Mouse (Mus musculus) adrenal gland (tissue): ENCODE data around the gene Pla1a.

Experiments
- intact Hi-C: fragments of 180-260 bp; cut with DNase I; formaldehyde crosslinking; loops from one replicate; pipeline ENCODE4 v1.15.1; 2025

The Pla1a gene

DNA sequence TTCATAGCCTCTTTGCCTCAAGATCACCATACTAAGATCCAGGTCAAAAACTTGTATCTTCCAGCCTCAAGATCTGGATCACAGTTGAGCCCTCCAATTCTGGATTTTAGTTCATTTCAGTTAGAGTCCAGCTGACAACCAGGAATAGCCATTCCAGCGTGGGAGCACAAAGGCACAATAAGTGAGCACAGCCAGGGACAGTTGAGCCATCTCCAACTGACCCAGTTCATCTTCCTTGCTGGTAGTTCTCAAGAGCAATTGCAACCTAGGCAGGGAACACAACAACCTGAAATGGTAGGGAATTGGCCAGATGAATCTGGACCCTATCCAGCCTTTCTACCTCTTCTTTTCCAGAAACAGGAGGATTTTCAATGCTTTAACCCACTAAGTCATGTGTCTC is 6.2 kb upstream of the Pla1a start:
- intact Hi-C loops: no loop called here

DNA sequence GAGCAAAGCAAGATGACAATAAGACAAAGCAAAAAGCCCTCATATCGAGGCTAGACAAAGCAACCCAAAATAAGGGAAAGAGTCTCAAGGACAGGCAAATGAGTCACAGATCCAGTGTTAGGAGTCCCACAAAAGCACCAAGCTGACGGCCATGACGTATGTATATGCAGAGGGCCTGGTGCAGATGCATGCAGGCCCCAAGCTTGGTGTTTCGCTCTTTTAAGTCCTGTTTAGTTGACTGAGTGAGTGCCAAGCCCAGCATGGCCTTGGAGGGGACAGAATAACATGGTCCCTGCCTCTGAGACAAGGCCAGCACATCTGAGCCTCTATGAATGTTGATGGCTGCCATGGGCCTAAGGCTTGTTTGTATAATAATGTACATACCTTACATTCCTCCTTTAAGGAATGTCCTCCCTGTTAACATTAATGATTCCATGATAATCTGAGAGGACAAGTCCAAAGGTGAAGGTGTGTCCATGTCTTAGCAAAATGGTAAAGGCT is 1.4 kb upstream of the Pla1a start:
- intact Hi-C loops: loop anchor here (5.0 kb wide), 1 partner anchor 37 kb away; no protein-coding TSS in a partner anchor

DNA sequence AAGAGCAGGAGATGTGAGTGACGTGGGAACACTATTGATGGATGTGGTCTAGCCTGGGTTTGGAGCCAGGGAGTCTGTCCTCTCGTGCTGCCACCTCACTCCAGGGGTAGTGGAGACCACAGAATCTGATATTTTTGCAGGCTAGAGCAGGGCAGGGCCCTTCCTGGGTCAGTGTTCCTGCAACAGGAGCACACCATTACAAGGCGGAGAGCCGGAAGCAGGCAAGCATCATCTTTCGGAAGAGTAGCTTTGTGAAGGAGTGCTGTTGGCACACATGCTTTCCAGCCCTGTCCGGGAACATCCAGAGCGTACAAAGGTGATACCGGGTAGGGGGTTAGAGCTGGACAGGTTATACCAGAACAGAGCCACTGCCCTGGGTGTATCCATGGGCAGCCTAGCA is 569 bp upstream of the Pla1a start:
- intact Hi-C loops: loop anchor here (5.0 kb wide), 1 partner anchor 36 kb away; no protein-coding TSS in a partner anchor

DNA sequence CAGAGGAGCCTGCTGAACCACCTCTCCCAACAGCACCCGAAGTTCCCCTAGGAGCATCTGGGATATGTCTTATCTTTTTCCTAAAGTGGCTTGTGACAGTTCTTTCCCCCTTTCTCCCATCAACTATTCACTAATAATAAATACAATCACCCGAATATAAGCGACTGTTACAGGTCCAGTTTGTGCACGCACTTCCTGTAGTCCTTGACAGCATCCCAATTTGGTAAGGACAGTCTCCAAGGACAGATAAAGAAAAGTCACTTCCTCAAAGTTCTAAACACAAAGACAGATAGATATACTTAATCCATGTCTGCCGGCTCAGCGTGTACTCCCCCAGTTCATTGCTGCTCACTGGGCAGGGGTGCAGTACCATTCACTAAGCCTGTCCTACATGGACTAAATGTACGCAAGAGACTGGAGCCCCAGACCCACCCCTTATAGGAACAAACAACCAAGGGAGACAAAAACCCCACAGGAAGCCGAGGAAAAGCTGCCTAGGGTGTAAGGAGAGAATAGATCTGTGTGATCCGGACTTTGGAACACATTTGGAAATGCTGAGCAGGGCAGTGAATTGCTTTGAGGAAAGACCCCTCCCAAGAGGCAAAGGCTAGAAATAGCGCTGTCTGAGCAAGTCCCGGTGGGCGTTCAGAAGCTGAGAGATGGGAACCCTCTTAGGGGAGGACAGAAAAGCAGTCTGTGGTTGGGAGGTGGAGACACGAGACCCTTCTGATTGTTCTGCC is 1.3 kb downstream of the Pla1a start:
- intact Hi-C loops: loop anchor here (5.0 kb wide), 1 partner anchor 34 kb away; no protein-coding TSS in a partner anchor

DNA sequence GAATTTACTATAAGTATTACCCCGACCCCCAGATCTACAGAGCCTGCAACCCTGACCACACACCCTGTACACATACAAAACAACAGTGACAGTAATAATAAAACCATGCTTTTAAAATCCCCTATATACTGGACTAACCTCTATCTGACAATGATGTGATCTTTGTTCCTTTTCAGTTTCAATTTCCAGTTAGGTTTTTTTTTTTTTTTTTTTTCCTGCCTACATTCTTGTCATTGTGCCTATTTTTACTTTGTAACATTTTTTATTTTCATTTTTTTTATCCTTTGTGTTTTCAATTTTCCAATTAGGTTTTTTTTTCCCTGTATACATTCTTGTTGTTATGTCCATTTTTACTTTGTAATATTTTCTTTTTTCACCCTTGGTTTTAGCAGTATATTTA is 7.1 kb downstream of the Pla1a start:
- intact Hi-C loops: no loop called here

DNA sequence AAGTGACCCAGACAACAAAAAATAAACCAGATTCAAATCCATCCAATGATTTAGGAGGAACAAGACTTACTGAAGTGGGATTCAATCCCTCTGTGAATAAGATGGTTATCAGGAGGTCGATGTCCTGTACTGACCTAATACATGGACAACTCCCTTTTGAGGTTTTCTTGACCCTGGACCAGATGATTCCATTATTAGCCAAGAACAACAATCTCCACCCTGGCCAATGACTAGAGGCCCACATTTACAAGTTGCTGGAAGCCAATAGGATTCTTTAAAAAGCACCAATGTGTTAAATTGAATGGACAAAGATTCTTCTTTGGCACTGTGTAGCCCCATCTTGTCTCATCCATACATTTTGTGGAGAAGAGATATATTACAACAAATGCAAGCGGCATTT is 7.6 kb downstream of the Pla1a start:
- intact Hi-C loops: no loop called here

DNA sequence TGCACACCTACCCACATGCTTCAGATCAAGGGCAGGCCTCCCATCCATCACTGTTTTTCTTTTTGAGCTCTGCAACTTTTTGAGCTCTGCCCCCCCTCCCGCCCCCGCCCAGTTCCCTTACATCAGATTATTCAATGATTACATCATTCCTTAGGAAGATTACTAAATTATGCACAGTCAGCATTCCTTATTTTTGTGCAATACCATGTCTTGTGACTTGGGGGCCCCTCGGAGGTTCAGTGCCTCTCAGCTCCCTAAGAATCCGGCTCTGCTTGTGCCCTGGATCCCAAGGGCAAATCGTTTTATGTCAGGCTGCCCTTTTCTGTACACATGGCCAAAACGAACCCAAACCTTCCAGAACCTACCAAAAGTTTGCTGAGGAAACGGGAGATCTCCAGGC is 18.0 kb downstream of the Pla1a start:
- intact Hi-C loops: no loop called here

DNA sequence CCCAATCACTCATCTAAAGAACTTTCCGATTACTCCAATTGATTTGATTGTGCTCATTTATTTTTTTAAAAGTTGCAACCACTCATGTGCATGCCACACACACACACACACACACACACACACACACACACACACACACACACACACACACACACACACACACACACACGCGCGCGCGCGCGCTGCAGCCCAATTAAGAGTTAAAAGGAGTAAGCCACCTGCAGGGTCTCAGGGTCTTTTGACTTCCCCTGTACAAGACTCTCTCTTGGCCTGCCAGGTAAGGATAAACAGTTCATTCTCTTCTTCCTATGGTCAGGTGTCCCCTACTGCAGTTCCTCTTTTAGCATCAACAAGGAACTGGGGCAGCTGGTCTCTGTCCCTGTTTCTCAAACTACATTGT is 24.5 kb downstream of the Pla1a start:
- intact Hi-C loops: no loop called here

DNA sequence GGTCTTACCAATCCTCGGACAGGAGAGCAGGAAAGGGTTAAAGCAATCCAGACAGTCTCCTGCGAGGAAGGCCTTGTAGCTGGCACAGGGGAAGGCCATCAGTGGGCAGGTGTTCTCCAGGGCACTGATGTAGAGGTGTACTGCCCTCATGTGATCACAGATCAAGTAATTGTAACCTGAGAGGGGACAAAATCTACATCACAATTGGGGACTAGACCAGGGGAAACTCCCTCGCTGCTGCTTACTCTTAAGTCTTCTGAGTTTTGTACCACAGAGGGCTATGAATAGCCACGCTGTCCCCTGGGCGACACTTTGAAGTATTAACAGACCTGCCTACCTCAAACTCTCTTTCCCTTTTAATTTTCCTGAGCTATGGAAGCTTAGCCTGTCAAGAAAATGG is 25.4 kb downstream of the Pla1a start:
- intact Hi-C loops: no loop called here

DNA sequence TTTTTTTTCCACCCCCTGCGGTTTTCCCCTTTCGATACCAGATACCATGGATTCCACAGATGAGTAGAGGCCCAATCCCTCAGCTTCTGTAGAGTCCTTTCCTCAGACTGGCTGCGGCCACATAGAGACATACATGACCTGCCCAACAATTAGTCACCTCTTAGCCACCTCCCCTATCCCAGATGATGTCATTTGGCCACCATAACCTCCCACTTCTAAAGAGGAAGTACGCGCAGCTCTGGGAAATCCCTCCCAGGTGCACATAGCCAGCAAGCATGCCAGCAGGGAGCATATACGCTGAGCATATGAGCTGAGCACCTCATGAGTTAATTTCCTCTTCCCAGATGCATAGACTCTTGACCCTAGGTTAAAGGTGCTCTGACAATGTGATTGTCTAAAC is 26.2 kb downstream of the Pla1a start:
- intact Hi-C loops: no loop called here

DNA sequence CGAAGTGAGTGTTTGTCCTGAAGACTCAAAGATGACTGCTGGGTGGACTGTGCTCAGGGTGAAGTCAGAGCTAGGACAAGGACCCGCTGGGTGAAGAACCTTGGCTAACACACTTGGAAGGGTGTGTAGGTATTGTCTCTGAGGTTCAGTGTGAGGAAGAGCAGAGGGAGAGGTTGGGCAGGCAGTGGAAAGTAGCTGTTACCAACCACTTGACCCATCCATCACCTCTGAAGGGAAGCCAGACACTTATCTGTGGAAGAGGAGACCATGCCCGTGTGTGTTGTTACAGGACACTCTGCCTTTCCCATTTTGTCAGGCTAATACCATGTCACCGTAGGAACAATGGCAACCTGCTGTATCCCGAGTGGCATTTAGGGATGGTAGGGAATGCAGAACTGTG is 26.7 kb downstream of the Pla1a start:
- intact Hi-C loops: no loop called here

DNA sequence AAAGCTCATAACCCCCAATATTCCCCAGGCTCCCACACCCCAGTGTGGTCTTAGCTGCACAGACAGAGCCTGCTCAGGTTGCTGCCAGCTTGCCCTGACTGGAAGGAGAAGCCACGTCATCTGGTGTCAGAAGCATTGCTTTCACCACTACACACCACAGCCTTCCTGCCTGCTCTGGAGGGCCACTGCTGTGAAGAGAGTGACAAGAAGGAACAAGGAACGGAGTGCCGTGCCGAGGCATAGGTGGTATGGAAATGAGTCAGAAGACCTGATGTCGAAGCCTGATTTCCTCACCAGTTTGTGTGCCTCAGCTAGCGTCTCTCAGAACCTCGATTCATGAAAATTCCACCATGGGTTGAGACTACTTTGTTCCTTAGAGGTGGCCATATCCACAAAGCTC is 29.3 kb downstream of the Pla1a start:
- intact Hi-C loops: no loop called here

DNA sequence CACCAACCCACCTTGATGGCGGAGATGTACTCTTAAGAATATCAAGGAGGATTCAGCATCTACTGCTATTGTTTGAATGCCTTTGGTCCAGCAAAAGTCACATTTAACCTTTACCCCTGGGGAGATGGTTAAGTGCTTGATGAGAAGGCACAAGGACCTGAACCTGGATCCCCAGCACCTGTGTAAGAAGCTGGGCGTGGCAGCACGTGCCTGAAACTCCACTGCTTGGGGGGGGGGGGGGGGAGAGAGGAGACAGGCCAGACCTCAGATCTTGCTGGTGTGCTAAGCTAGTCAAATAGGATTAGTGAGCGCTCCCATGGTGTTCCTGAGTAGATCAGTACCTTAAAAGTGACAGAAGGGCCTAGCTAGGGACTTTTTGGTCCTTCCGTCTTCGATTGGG is 31.5 kb downstream of the Pla1a start:
- intact Hi-C loops: no loop called here

DNA sequence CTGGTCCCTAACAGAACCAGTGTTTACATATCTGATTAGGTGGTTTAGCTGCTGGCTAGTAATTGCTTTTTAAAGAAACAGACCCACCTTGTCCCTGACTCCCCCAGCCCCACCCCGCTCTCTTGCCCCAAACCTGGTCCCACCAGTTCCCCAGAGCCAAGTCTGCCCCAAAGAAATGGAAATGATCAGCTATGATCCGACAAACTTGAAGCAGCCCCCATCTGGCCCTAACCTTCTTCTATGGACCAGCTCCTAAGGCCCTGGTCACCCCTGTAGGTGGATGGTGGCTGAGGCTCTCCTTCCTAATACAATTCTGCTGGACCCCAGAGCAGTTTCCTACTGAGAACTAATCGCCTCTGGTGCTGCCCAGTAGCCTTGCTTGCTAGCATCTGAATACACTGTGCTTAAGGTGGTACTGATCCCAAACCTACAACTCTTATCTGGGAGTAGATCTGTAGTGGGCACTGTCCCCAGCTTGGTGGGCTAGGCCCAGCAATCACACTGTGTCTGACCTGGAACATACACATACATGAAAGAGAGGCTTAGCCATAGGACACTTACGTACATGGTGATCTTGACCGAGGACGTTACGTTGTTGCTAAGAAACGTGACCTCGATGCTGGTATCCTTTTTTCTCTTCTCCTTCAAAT is 32.5 kb downstream of the Pla1a start:
- intact Hi-C loops: no loop called here

DNA sequence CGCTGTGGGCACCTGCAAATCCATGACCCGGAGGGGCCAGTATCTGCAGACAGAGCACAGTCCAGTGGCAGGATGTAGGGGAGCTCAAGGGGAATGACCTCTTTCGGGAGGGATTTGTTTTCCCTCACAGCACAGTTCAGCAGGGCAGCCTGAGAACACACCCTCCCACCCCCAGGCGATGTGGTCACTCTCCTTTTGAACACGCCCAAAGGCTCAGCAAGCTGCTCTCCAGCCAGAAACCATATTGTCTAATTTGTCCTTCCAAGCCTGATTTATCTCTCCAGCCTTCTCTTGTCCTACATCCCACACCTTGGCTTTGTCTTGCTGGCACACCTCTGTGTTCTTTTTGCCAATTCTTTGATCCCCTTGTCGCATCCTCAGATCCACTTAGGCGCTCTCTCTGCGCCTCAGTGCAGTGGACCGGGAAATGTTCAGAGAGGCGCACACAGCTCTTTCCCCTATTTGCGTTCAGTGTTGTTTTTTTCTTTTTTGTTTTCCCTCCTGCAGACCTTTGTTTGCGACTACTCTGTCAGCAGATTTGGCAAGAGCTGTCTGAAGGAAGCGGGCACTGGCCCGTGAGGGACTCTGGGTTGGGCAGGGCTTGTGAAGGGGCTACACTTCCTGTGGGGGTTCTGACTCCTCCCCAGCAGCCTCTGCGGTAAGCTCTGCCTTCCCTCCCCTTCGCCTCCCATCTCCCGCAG is 33.3 kb downstream of the Pla1a start:
- intact Hi-C loops: loop anchor here (5.0 kb wide), 1 partner anchor 33 kb away; the partner anchor contains the start of gene Pla1a

DNA sequence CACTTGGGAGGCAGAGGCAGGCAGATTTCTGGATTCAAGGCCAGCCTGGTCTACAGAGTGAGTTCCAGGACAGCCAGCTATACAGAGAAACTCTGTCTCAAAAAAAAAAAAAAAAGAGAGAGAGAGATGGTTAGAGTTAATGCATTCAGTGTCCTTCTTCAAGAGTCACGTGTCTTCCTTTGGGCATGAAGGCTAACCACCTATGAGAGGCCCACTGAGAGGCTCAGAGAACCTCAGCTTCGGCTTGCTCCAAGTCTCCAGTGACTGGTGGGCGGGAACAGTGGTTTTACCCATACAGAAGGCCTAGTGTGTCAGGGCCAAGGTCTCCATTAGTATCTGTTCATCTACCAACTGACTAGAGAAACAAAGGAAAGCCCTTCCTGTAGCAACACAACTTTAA is 33.9 kb downstream of the Pla1a start:
- intact Hi-C loops: loop anchor here (5.0 kb wide), 1 partner anchor 33 kb away; the partner anchor contains the start of gene Pla1a

DNA sequence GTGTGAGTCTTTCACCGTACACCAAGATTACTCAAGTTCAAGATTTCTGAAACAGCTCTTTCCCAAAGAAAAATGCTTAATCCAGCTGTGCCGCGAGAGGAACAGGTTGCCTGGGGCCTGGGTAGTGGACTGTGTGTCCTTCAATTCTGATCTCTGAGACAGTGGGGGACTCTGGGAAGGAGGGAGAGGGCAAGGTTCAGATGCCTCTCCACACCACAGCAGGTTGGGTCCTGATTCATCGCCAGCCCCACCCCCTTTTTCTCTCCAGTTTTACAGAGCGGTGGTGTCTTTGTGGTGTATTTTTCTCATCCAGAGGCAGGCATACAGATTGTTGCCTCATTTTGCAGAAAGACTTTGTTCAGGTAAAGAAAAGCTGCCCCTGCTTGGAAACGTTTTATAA is 34.7 kb downstream of the Pla1a start:
- intact Hi-C loops: loop anchor here (5.0 kb wide), 1 partner anchor 34 kb away; the partner anchor contains the start of gene Pla1a

DNA sequence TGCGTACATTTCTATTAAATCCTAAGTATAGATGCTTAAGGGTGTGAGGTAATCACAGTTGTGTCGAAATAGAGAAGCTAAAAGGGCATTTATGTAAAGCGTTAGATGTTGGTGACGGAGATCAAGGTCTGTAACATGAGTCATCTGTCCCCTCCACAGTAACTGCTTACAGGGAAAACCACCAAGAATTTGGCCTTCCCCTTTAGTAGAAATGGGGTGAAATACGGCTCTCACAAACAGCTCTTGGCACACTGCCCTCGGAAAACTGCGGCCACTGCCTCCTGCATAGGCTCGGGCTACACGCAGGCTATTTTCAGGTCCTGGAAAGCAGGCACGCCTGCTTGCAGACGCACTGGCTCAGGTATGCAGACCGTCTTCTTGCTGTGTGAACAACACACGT is 36.8 kb downstream of the Pla1a start:
- intact Hi-C loops: loop anchor here (5.0 kb wide), 1 partner anchor 36 kb away; the partner anchor contains the start of gene Pla1a

DNA sequence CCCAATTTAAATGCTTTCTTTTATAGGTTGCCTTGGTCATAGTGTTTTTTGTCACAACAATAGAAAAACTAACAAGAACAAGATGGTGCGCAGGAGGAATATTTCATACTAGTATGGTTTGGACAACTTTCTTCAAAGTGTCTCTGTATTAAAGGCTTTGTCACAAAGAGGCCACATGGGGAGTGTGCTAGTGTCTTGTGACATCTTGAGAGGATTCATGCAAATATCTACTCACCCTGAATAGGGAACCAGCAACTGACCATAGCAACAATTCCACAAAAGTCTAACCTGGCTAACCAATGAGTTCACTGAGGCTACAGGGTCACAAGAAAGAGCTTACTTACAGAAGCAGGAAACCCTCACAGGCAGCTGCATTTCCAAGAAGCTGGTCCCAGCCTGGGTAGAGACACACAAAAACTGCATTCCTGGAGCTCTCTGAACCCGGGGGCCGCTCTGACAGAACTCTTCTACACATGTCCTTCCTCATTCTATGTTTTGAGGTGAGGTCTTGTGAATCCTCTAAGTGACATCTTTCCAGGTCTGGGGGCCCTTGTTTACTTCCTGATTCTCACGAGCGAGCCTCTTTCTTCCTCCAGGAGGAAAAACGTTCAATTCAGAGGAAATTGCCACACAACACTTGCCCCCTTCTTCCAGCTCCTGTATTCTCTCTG is 37.8 kb downstream of the Pla1a start:
- intact Hi-C loops: loop anchor here (5.0 kb wide), 1 partner anchor 37 kb away; the partner anchor contains the start of gene Pla1a

DNA sequence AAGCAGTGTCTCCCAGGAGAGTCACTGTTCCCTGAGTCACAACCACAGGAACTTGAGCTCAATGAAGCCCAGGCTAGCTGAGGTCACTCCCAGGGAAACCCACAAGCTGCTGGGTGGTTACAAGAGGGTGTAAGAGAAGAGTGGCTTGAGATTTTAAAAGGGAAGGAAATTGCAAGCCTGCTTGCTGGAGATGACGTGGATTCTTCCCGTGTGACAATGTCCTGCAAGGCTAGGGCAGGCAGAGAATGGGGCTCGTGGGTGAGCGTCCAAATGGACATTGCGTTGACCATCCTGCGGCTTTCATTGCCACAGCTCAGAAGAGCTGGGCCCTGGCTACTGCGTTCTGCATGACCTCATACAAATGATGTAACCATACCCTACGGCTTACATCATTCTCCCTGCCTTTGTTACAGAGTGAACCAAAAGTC is 38.7 kb downstream of the Pla1a start:
- intact Hi-C loops: no loop called here
